Mouse (Mus musculus) left cerebral cortex, postnatal 36 days (tissue): Measurements from ENCODE around the gene H2-DMa. TPM values are rescaled to one million over a fixed set of nuclear protein-coding genes. Genes with fewer than 3 reads are reported as not detected.

Experiments used
- DNase-seq, 2 experiments: peaks; one replicate each; pipeline ENCODE4 v3.0.0; 2021 to 2022; ENCODE audit warnings: low spot score in 2 of 2, mixed read lengths in 1 of 2
- intact Hi-C: fragments of 180-260 bp; cut with DNase I; formaldehyde crosslinking; loops from one replicate; pipeline ENCODE4 v1.15.1; 2025
- total RNA-seq, 2 experiments: library from RNA; stranded (reverse); gene quantifications; 2 replicates each; pipeline ENCODE4 v1.2.3; 2021

The H2-DMa gene
- total RNA-seq, 2 experiments from 2014 or later = 26.1 to 28.5 TPM

DNA sequence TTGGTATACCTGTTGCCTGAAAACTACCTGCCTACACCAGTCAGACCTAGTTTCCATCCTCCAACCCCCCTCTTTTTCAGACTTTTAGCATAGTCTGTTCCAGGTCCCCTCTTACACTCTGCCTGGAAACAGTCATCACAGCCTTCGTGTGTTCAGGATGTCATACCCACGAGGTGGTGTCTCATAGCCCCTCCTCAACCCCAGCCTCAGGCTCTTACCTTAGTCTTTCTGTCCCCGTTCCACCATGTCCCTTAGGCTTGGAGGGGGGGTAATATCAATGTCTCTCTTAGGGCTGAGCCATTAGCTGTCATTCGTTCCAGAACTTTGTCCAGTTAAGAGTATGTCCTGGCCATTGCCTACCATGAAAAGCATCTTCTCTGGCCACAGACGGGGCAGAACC lies 18.2 kb upstream of the H2-DMa start:
- no peak for DNase-seq
- intact Hi-C loops = loop anchor here (5.0 kb wide), 1 partner anchor 66 kb away; no protein-coding TSS in a partner anchor

DNA sequence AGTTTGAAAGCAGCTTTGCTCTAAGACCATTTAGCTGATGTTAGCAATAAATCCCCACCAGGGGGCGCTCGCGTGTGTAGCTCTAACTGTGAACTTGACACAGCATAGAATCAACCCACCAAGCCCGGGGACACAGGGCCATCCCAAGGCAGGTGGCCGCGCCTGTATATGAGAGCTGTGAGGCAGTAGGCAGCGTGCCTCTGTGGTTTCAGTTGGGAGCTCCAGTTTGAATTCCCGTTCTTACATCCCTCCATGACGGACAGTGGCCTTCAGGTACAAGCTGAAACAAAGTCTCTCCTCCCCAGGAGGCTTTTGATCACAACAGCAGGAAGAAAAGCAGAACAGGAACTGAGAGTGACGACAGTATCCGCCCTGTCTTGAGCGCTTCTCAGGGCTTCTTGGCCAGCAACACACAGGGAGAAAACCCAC lies 17.7 kb upstream of the H2-DMa start:
- DNase-seq = peak; percentile 76 to 85

DNA sequence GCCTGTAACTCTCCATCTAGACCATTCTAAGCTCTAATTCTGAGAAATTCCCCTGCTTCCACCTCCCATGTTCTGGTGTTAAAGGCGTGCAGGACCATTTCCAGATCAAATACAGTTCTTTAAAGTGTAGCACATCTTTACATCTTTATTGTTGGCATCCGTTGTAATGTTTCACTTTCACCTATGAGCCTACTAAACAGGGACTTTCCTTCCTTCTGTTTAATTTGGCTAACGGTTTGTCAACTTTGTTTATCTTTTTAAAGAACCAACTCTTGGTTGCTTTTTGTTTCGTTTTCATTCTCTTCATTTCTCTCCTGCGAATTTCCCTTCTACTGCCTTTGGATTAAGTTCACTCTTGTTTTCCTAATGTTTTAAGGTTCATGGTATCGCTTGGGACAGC lies 16.5 kb upstream of the H2-DMa start:
- intact Hi-C loops = loop anchor here (5.0 kb wide), 1 partner anchor 64 kb away; no protein-coding TSS in a partner anchor
- DNase-seq = no peak

More for the DNA sequence above, 17.7 kb upstream of the H2-DMa start:
- intact Hi-C loops = loop anchor here (5.0 kb wide), 1 partner anchor 66 kb away; no protein-coding TSS in a partner anchor

DNA sequence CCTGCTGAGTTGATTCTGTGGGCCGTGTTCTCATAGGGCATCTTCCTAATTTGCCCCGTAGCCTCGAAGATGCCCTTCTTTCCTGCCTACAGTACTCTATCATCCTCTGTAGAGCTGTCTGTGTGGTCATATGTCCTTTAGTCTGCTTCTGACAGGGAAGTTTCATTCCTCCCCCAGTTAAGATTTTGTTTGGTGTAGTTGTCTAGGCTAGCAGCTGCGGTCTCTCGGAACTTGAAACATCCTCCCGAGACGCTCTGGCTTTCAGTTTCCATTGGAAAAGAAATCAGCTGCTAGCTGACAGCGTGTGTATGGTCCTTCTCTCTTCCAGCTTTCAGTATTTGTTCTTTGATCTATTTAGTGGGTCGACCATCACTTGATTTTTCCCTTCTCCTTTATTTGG lies 14.5 kb upstream of the H2-DMa start:
- intact Hi-C loops = loop anchor here (5.0 kb wide), 1 partner anchor 62 kb away; no protein-coding TSS in a partner anchor
- no peak for DNase-seq

DNA sequence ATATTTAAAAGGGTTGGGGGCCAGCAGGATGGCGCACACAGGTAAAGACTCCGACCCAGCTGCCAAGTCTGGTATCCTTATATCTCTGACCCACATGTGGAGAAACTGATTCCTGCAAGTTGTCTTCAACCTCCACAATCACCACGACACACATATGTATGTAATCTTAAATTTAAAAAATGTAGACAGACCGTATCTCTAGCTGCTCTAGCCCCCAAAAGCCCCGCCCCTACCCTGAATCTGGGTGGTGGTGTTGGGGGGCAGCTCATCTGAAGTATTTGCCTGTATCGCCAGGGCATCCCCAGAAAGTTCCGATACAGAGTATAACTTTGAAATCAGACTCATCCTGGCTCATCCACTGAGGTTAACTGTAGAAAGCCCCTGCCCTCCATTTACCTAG lies 12.8 kb upstream of the H2-DMa start:
- intact Hi-C loops = no loop called here
- DNase-seq = no peak

DNA sequence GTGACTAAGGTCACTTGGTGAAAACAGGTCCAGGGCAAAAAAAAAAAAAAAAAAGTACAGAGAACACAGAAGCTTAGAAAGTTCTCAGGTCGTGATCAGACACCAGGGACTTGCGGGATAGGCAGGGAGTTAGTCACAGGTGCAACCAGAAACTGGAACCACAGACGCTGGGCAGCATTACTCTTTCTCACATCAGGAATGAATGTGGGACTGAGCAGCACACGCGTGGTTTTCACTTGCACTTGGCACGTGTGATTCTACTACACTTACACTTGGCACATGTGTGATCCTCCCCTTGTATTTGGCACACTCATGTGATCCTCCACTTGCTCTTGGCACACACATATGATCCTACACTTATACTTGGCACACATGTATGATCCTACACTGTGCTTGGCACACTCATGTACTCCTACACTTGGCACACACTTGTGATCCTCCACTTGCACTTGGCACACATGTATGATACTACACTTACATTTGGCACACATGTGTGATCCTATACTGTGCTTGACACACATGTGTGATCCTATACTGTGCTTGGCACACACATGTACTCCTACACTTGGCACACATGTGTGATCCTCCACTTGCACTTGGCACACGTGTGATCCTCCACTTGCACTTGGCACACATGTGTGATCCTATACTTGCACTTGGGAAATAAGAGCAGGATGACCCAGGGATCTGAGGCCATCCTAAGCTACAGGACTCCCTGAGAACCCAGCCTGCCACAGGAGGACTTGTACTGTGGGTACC lies 12.1 kb upstream of the H2-DMa start:
- DNase-seq = no peak
- intact Hi-C loops = no loop called here

DNA sequence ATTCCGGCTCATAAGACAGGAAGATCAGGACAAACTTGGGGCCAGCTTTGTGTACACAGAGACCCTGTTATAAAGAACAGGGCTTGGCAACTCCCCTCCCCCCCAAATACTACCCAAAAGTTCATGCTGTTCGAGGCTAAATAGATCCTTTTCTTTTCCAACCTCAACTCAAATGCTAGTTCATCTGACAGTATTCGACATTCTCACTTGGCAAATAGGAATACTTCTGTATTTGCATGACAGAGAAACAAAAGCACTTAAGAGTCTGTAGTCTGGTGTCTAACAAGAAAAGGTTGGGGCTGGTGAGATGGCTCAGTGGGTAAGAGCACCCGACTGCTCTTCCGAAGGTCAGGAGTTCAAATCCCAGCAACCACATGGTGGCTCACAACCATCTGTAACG lies 10.9 kb upstream of the H2-DMa start:
- intact Hi-C loops = no loop called here
- no peak for DNase-seq

DNA sequence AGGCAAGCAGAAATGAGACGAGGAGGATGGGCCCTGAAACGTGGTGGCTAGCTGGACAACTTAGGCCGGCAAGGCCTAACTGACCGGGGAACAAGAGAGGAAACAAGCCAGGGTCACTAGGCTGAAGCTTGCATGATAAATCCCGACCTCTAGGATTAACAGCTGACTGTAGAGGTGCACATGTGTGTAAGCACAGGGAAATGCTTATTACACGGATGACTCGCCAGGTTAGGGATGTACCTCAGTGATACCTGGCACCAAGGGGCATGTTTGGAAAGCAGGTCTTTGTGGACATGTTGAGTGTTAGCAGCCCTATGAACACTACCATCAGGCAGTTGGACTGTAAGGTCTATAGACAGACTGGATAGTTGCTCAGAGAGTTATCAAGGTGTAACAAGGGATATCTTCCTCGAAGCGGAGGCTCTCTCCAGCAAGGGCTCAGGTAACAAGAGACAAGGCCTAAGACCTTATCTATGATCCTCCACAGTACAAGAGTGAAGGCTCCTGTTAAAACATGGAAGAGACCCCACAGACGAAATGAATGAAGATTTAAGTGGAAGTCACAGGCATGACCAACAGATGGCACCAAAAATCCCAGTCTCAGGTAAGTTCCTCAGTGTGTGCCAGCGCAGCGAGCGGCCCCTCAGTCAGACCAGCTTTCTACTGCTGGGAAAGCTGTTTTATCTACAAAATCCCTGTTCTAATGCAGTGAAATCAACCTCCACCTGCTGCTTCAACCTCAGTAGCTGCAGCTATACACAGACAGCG lies 10.1 kb upstream of the H2-DMa start:
- intact Hi-C loops = no loop called here
- DNase-seq = no peak

DNA sequence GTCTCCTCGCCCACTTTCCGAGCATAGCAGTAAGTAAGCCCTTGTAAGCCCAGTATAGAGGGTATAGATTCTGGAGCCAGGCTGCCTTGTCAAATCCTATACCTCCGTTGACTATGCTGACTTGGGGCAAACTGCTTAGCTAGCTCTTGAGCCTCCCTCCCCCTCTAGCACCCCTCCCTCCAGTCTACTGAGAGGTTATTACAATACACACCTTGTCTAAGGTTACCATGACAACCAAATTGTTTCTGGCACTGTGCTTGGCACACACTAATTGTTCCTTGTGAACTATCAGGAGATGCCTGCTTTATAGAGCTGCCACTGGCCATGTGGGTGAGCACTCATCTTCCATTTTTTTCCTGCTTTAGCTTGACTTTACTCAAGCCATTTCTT lies 9.5 kb upstream of the H2-DMa start:
- intact Hi-C loops = no loop called here
- no peak for DNase-seq

DNA sequence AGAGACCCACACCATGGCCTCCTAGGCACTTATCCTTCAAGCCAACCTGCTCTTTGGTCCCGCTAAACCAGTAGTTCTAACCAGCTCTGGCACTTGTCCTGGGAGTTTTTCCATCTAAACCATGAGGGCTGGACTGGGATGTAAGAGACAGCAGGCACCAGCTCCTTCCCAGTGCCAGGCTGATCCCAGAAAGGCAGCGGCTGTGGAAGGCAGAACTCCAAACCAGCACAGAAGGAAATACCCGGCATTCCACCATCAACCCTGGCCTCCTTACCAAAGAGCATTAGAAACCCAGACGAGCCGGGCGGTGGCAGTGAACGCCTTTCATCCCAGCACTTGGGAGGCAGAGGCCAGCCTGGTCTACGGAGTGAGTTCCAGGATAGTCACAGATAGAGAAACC lies 9.0 kb upstream of the H2-DMa start:
- intact Hi-C loops = no loop called here
- DNase-seq = no peak

DNA sequence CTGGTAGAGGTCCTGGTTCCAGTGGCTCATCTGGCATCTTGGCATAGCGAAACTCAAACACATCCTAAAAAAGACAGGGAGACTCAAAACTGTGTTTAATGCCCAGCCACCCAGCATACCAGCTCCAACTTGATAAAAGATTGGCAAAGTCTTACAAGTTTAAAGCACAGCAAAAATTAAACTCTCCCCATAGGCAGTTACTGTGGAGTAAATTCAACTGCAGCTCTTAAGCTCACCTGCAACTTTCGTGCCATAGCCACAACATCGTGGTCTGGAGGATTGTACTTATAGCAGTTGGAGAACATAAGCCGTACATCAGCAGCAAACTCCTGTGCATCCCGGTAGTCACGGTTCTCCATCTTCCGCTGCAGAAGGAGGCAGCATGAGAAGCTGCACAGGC lies 5.2 kb upstream of the H2-DMa start:
- DNase-seq = no peak
- intact Hi-C loops = no loop called here

DNA sequence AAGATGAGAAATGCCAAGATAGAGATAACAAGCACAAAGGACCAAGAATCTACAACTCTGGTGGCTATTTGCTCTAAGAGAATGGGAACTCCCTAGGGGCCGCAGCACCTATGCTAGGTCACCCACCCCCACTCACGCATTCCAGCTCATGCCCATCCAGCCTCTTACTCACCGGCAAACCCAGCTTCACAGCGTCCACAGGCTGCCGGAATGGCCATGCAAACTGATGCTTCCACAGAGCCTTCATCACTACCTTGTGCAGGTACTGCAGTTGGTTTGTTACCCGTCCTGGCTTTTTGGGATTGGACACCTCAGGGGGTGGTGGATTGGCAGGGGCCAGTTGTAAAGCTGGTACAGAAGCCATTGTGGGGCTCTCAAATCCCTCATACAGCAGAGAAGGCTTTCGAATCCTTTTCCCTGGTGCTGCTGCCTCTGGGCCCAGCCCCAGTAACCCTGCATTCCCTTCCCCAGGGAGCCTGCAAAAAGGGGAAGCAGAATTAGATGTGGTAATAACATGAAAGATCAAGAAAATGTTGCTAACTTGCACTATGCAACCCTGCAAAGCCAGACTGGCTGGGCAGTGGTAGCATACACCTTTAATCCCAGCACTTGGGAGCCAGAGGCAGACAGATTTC lies 2.5 kb upstream of the H2-DMa start:
- intact Hi-C loops = no loop called here

DNA sequence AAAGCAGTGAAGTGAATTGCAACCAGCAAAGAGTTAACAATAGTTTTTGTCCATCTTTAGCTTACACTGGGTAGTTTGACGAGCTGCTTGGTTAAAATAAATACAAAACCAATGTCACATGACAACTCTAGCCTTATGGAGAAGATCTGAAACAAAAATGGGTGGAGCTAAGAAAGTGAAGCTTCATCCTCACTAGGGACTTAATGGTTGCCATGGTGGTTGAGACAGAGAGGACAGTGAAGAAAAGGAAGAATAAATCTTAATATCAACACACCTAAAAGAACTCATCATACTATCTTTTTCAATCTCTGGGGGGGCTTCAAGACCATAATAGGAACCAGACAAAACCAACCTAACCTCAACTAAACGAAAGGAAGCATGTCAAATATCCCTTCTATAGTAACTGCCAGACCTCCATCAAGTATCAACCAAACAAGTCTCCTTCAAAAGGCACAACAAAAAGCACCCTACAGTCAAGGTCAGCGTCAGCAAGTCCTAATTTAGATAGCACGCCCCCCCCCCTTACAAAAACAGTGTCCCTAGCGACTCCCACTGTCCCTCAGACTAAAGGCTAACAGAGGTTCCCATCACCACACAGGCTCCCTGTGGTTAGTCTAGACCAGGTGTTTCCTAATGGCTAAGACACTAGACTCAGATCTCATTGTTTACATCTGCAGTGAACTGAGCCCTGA lies 1.8 kb upstream of the H2-DMa start:
- no peak for DNase-seq

More for the DNA sequence above, 2.5 kb upstream of the H2-DMa start:
- no peak for DNase-seq

DNA sequence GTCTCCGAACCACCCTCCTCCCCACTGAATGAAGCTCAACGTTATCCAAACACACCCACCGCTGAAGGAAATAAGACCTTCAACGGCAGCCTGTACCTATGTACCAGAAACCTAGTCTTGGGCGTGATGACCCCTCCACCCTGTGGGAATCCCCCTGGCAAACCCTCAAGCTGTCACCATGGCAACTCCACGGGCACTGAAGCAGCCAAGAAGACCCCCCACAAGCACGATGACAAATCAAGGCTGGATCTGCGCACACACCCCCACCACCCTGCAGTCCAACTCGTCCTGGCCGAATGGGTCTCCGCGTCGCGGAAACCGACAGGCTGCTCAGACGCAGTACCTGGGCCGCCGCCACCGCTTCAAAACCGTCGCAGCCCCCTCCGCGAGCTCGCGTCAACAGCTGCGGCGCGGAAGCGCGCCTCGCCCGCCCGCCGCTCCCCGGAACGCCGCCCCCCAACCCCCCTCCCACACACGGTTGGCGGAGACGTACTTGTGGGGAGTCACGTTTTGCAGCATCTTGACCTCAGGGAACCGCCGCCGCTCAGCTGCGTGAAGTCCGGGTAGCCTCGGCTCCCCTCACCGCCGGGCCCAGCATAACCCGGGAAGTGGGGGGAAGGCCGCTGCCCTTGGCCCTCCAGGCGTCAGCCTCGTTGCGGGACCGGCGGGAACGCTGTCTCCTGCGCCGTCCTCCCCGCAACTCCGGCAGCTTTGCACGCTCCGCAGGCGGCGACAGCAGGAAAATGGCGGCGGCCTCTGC lies 1.0 kb upstream of the H2-DMa start:
- DNase-seq = peak in 1 of 2 experiments; percentile 64
- intact Hi-C loops = loop anchor here (2.0 kb wide), 1 partner anchor 17 kb away; no protein-coding TSS in a partner anchor

More for the DNA sequence above, 1.8 kb upstream of the H2-DMa start:
- intact Hi-C loops = loop anchor here (2.0 kb wide), 1 partner anchor 17 kb away; no protein-coding TSS in a partner anchor

DNA sequence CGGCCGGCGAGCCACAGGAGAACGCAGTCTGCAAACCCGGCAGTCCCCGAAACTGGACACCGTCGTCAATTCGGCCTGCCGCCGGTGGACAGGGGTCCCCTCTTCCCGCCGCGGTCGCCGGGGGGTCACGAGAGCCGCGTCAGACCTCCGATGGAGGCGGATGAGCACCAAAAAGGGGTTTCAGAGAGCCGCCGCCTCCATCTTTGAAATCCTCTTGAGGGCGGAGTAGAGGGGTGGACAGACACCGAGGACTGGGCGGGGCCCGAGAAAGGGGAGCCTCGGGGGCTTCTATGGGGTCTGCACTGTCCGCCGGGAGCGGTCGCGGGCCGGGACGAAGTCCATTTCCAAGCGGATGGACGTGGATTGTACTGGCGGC lies 480 bp upstream of the H2-DMa start:
- no peak for DNase-seq
- intact Hi-C loops = loop anchor here (1.0 to 2.0 kb wide), 2 partner anchors 16 to 88 kb away; partner anchors contain the start of genes Rxrb and Slc39a7

DNA sequence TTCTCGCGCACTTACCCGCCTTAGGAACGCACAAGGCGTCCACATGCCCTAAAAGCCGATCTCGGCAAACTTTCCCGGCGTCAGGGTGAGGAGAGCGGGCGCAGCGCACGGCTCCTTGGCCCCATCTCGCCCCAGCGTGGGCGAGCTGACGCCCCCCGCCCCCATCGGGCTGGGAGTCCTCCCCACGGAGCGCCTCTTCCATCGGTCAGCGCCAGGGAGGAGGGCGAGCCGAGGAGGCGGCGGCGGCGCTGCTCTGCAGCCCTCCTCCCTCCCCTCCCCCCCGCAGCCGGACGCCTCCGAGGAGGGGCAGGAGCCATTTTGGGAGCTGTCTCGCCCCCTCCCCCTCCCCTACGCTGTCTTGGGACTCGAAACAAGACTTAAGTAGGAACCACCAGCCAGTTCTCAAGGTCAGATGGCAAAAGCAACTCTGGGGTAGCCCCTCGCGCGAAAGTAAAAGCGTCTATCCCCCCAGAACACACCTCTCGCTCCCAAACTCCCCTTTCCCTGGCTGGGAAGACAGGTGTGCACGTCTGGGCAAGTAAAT lies 911 bp downstream of the H2-DMa start:
- DNase-seq = peak; percentile 86 to 88
- intact Hi-C loops = loop anchor here (2.0 kb wide), 1 partner anchor 473 kb away; no protein-coding TSS in a partner anchor

DNA sequence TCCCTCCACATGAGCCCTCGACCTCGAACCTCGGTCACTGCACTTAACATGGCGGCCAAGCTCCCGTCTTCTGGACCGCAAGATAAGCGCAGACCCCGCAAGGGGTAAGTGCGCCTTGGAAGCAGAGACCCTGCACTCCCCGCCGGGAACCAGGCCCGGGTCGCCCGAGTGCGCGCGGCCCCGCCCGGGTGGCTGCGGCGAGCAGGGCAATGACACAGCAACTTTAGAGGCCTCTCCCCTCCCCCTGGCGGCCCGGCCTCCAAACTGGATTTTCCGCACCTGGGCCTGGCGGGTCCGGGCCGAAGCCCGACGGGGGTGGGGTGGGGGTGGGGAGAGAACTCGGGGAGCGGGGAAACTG lies 1.5 kb downstream of the H2-DMa start:
- intact Hi-C loops = loop anchor here (2.0 kb wide), 1 partner anchor 472 kb away; no protein-coding TSS in a partner anchor
- DNase-seq = peak; percentile 80 to 82

DNA sequence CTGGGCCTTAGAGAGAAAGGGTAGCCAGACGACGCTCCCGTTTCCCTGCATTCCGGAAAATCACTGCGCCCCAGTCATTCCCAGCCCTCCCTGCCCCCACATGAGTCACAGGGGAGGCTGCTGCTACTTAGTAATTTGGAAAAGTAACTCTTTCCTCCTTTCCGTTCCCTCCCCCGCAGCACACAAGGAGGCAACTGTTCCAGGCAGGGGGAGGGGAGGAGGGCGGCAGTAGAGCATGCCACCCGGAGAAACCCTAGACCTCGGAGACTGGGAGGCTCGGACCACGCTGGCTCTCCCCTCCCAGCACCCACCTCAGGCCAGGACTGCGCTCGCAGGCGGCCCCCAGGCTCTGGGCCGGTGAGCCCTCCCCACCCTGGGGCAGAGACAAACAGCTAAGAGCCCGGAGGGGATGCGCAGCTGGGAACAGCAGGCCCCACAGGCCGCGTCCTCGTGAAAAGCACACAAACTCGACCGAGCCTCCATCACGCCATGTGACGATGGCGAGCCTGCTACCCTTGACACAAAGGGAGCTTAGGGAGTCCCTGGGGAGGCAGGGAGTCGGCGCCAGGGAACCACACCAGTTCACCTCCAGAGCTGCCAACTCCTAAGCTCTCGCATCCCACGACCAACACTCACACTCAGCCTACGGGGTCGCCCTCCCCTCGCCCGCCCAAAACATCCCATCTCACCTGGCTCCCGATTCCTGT lies 2.0 kb downstream of the H2-DMa start:
- peak; percentile 89 for DNase-seq
- intact Hi-C loops = loop anchor here (2.0 kb wide), 1 partner anchor 471 kb away; no protein-coding TSS in a partner anchor
